Mouse (Mus musculus) intestine, postnatal 0 days (tissue): ENCODE measurements around the gene Cse1l. TPM values are rescaled to one million over a fixed set of nuclear protein-coding genes. Genes with fewer than 3 reads are reported as not detected.

ENCODE experiments used
- ATAC-seq: fragments of 200-750 bp; cut with Nextera tagmentation; 2 replicates; pipeline ENCODE4 v1.8.0; 2017; ENCODE audit warnings: mild to moderate bottlenecking, moderate TSS enrichment, moderate library complexity
- H3K27ac ChIP-seq: fragments of 300-500 bp; sonication (generic); 2 replicates; pipeline ENCODE4 v1.5.1; 2014; ENCODE audit warnings: mild to moderate bottlenecking, low read depth, low read length, moderate library complexity
- H3K27me3 ChIP-seq: fragments of 300-500 bp; sonication (generic); replicated peaks from 2 replicates; pipeline ENCODE4 v1.6.1; 2014; ENCODE audit warnings: low read length, mixed read lengths; ENCODE audit not compliant: control insufficient read depth, insufficient read depth
- H3K36me3 ChIP-seq: fragments of 300-500 bp; sonication (generic); 2 replicates; pipeline ENCODE4 v1.6.1; 2014; ENCODE audit warnings: mild to moderate bottlenecking, moderate library complexity; ENCODE audit not compliant: control insufficient read depth, insufficient read depth
- H3K4me1 ChIP-seq: fragments of 300-500 bp; sonication (generic); replicated peaks from 2 replicates; pipeline ENCODE4 v1.6.1; 2014; ENCODE audit warnings: antibody characterized with exemption, low read length, mixed read lengths; ENCODE audit not compliant: control insufficient read depth, insufficient read depth
- H3K4me2 ChIP-seq: fragments of 300-500 bp; sonication (generic); replicated peaks from 2 replicates; pipeline ENCODE4 v1.6.1; 2014; ENCODE audit warnings: low read depth, mild to moderate bottlenecking, moderate library complexity
- H3K4me3 ChIP-seq: fragments of 300-500 bp; sonication (generic); 2 replicates; pipeline ENCODE4 v1.5.1; 2014; ENCODE audit warnings: low read depth, low read length
- H3K9ac ChIP-seq: fragments of 300-500 bp; sonication (generic); 2 replicates; pipeline ENCODE4 v1.6.1; 2014; ENCODE audit warnings: mild to moderate bottlenecking, low read depth, low read length
- H3K9me3 ChIP-seq: fragments of 300-500 bp; sonication (generic); 2 replicates; pipeline ENCODE4 v1.6.1; 2016; ENCODE audit warnings: mixed run types; ENCODE audit not compliant: control insufficient read depth
- CTCF ChIP-seq: sonication (generic); IDR thresholded peaks from 2 replicates; pipeline ENCODE4 v1.5.1; 2016; ENCODE audit warnings: low read depth, mild to moderate bottlenecking, control low read depth, antibody characterized with exemption, moderate library complexity
- WGBS: fragments of 180-500 bp; shearing (Covaris S2); extraction: QIAGEN DNeasy Blood & Tissue Kit; methylation state at CpG from one replicate; pipeline ENCODE4 v1.1.7; 2014; 5-methylcytosine and 5-hydroxymethylcytosine counted together
- polyA plus RNA-seq: library from polyadenylated mRNA; unstranded; fragments of >200 nt; fragmentation: Nextera tagmentation; extraction: Ambion mirVana; gene quantifications from 2 replicates; pipeline ENCODE4 v1.2.1, GENCODE M21; 2015

Cse1l gene
- polyA plus RNA-seq, 1 experiment from 2014 or later = 22.1 TPM

- WGBS = 91% methylated on average over 2 of the region's 2 CpGs
- peaks cover 79% of the 10 kb centered on the region for H3K36me3 ChIP-seq
- no peak for ATAC-seq
Observed at GRCm38 (mm10) chr2:166943146-166943545, 37.3 kb downstream of the Cse1l start.

GRCm38 (mm10) chr2:166944346-166944745 lies 38.5 kb downstream of the Cse1l start:
- ATAC-seq = no peak
- peaks cover 82% of the 10 kb centered on the region for H3K36me3 ChIP-seq
- H3K4me1 ChIP-seq = no peaks in the 10 kb centered on the region
- H3K9me3 ChIP-seq = no peaks in the 10 kb centered on the region
- H3K9ac ChIP-seq = no peak overlapping the region
- H3K27me3 ChIP-seq = no peaks in the 10 kb centered on the region
- 75% methylated on average over 1 of the region's 1 CpGs for whole genome bisulfite sequencing
- H3K27ac ChIP-seq = no peak overlapping the region
- H3K4me3 ChIP-seq = no peak overlapping the region
- TF ChIP-seq CTCF = no peak
- no peak overlapping the region for H3K4me2 ChIP-seq

More at GRCm38 (mm10) chr2:166943146-166943545, 37.3 kb downstream of the Cse1l start:
- Histone ChIP-seq H3K4me3 (no peak overlapping the region), H3K27me3 (no peaks in the 10 kb centered on the region), H3K9ac (no peak overlapping the region), H3K27ac (no peak overlapping the region), H3K4me2 (no peak overlapping the region), H3K4me1 (no peaks in the 10 kb centered on the region), H3K9me3 (no peaks in the 10 kb centered on the region)
- no peak for TF ChIP-seq CTCF

GRCm38 (mm10) chr2:166945456-166945855 lies 39.6 kb downstream of the Cse1l start:
- no peak overlapping the region for H3K4me2 ChIP-seq
- TF ChIP-seq CTCF = peak; percentile 69
- H3K27ac ChIP-seq = no peak overlapping the region
- no peak overlapping the region for H3K9ac ChIP-seq
- no peak for ATAC-seq
- H3K9me3 ChIP-seq = no peaks in the 10 kb centered on the region
- H3K27me3 ChIP-seq = no peaks in the 10 kb centered on the region
- WGBS = 41% methylated on average over 4 of the region's 4 CpGs
- H3K4me1 ChIP-seq = no peaks in the 10 kb centered on the region
- peaks cover 89% of the 10 kb centered on the region for H3K36me3 ChIP-seq
- no peak overlapping the region for H3K4me3 ChIP-seq

- TF ChIP-seq CTCF = no peak
- H3K9me3 ChIP-seq = no peaks in the 10 kb centered on the region
- H3K27ac ChIP-seq = no peak overlapping the region
- H3K4me3 ChIP-seq = no peak overlapping the region
- H3K4me2 ChIP-seq = no peak overlapping the region
- peaks cover 90% of the 10 kb centered on the region for H3K36me3 ChIP-seq
- H3K9ac ChIP-seq = no peak overlapping the region
- no peaks in the 10 kb centered on the region for H3K4me1 ChIP-seq
- 67% methylated on average over 1 of the region's 1 CpGs for WGBS
- ATAC-seq = no peak
- no peaks in the 10 kb centered on the region for H3K27me3 ChIP-seq
Observed at GRCm38 (mm10) chr2:166948246-166948645, 42.4 kb downstream of the Cse1l start.

- no peak overlapping the region for H3K4me2 ChIP-seq
- ATAC-seq = no peak
- no peaks in the 10 kb centered on the region for H3K27me3 ChIP-seq
- H3K4me3 ChIP-seq = no peak overlapping the region
- H3K9ac ChIP-seq = no peak overlapping the region
- no peaks in the 10 kb centered on the region for H3K4me1 ChIP-seq
- peaks cover 89% of the 10 kb centered on the region for H3K36me3 ChIP-seq
- 93% methylated on average over 10 of the region's 10 CpGs for WGBS
- no peak overlapping the region for H3K27ac ChIP-seq
- no peak for TF ChIP-seq CTCF
- H3K9me3 ChIP-seq = no peaks in the 10 kb centered on the region
Observed at GRCm38 (mm10) chr2:166948936-166949335, 43.1 kb downstream of the Cse1l start.

- H3K4me2 ChIP-seq = no peak overlapping the region
- ATAC-seq = no peak
- H3K27ac ChIP-seq = no peak overlapping the region
Observed at GRCm38 (mm10) chr2:166950853-166951648, 45.2 kb downstream of the Cse1l start.

More at GRCm38 (mm10) chr2:166950853-166951648, 45.2 kb downstream of the Cse1l start:
- WGBS = 74% methylated on average over 14 of the region's 14 CpGs
- no peak overlapping the region for H3K9ac ChIP-seq
- H3K4me1 ChIP-seq = no peaks in the 10 kb centered on the region
- no peaks in the 10 kb centered on the region for H3K9me3 ChIP-seq
- peaks cover 93% of the 10 kb centered on the region for H3K36me3 ChIP-seq
- H3K4me3 ChIP-seq = no peak overlapping the region
- no peaks in the 10 kb centered on the region for H3K27me3 ChIP-seq
- no peak for TF ChIP-seq CTCF
